Mouse (Mus musculus) brain, embryonic 14.5 days (tissue): ENCODE measurements around the gene Runx1.

ENCODE experiments used
- CTCF ChIP-seq: fragments of 200-500 bp; IDR thresholded peaks from 2 replicates; pipeline ENCODE4 v1.5.1; 2012; ENCODE audit warnings: inconsistent platforms, mild to moderate bottlenecking, moderate library complexity, borderline replicate concordance; ENCODE audit not compliant: insufficient read depth, insufficient read length; ENCODE audit errors: extremely low read depth
- POLR2A ChIP-seq: fragments of 200-500 bp; IDR thresholded peaks from 2 replicates; pipeline ENCODE4 v1.6.1; 2012; ENCODE audit warnings: mild to moderate bottlenecking, inconsistent platforms, borderline replicate concordance; ENCODE audit not compliant: poor library complexity, insufficient read depth, insufficient read length, severe bottlenecking; ENCODE audit errors: extremely low read depth

DNA sequence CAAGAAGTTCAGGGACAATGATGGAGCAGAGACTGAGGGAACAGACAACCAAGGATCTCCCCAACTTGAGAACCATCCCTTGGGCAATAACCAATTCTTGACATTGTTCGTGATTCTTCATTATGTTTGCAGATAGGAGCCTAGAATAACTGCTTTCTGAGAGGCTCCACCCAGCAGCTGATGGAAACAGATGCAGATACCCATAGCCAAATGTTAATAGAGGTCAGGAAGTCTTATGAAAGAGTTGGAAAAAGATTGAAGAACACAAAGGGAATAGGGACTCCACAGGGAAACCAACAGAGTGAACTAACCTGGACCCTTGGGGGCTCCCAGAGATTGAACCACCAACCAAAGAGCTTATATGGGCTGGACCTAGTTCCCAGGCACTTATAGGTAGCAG is 34.7 kb upstream of the Runx1 start:
- TF ChIP-seq CTCF (no peak), POLR2A (no peak)
